Mouse (Mus musculus): ENCODE measurements around the gene Veph1.

The Veph1 gene

DNA sequence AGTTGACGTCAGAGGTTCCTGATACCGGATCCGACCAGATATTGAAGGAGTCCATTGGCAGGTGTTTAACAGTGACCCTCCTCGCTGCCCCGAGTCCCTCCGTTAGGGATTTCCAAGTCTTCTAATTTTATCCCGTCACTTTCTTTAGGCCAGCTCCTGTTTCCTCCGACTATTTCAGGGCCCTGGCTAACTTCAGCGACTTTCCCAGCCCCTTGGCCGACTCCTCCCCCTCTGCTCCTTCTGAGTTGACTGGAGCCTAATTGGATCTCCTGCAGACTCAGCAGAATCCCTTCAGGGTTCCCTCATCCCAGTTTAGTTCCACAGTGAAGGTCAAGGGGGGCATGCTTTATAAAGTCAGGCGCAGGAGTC lies 75.4 kb downstream of the Veph1 start:
- no peak for DNase-seq

DNA sequence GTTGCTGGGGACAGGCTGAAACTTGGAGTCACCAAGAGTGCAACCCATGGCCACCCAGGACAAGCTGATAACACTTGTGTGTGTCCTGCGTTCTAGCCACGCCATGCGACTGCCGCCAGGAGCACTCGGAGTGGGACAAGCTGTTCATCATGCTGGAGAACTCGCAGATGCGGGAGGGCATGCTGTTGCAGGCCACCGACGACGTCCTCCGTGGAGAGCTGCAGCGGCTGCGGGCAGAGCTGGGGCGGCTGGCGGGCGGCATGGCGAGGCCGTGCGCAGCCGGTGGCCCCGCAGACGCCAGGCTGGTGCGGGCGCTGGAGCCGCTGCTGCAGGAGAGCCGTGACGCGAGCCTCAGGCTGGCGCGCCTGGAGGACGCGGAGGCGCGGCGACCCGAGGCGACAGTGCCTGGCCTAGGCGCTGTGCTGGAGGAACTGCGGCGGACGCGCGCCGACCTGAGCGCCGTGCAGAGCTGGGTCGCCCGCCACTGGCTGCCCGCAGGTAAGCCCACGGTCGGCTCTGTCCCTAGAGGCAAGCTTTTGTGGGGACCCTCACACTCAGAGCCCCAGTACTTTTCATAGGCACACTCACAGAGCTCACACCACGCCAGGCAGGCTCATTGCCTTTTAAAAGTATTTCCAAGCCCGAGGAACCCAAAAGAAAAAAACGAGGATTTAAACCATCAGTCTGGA lies 75.9 kb downstream of the Veph1 start:
- no peak for DNase-seq

DNA sequence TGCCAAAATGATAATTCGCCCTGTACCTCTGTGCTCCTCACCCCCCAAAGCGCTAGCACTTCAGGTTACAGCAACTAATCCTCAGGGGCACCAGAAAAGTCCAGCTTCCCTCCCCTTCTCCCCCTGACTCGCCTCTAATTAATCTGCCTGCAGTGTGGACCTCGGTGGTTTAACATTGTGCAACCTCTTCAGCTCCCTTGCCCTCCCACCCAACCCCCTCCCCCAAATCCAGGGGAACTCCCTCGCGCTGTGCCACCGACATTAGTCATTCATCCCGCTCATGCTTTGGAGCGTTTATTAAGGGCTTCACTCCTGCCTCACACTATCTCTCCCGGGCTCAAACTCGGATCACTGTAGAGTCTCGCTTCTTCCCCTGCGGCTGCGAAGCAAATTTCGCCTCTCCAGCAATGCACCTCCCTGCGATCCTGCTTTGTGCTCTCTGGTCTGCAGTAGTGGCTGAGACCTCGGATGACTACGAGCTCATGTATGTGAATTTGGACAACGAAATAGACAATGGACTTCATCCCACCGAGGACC lies 76.9 kb downstream of the Veph1 start, which contains the start of gene Ptx3:
Ptx3 (plus strand) TSS at position 256 of the 537 bp plus-strand sequence.
- DNase-seq, result no peak

DNA sequence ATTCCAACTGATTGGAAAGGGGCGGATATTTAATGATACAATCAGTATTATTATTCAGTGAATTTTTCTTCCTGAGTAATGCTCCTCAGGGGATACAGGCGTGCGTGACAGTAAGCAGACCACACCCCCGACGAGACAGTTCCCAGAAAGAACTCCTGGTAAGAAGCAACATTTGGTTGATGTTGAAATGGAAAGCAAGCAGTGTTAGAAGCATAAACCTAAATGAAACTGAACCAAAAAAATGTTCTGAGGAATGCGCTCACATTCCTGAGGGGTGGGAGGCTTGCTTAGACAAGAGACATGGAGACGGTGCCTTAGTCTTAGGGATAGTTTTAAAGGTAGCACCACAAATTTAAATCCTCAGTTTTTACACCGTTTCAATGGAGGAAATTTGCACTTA lies 80.9 kb downstream of the Veph1 start:
- no peak for DNase-seq

DNA sequence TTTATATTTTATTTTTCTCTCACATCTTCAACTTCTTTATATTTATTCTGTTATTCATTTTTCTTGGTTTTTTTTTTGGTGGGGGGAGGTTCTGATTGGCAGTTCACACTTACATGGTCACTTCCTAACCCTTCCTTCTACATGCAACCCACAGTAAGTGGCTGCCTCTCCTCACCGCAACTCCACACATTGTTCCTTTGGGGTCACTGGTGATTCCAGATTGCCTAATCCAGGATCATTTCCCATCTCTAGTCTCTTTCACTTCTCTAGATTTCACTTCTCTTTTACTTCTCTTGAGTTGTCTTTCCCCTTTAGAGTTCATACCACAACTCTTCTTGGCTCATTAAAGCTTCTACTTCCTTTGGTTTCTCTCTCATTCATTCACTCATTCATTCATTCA lies 83.1 kb downstream of the Veph1 start:
- DNase-seq, result no peak

DNA sequence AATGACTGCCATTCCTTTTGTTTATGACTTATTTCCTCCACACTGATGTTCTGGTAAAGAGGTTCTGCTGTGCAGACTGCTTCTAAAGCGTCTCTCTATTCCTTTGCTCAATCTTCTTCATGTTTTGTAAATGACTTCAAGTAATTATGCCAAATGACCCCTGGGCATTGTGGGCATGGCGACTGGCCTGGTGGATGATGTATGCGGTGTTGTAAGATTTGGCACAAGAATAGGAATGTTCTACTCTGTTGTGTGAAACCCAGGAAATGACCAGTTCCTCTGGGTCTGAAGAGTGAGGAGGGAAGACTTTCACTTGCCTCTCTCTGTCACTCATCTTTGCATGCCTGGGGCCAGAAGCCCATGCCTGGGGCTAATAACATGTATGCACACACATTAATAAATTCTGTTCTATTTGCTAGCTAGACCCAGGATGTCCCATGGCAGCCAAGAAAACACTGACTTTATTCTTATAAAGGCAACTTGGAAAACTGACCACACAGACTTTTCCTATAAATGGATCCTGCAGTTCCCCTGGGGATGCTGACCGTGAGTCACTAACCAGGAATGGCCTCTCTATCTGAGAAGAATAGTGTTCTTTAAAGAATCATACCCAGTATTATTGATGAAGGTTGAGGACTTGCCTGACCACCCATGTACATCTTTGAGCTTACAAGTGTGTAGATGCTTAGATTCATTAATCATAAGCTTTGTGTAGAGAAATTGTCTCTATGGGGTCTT lies 87.6 kb downstream of the Veph1 start:
- no peak for DNase-seq

DNA sequence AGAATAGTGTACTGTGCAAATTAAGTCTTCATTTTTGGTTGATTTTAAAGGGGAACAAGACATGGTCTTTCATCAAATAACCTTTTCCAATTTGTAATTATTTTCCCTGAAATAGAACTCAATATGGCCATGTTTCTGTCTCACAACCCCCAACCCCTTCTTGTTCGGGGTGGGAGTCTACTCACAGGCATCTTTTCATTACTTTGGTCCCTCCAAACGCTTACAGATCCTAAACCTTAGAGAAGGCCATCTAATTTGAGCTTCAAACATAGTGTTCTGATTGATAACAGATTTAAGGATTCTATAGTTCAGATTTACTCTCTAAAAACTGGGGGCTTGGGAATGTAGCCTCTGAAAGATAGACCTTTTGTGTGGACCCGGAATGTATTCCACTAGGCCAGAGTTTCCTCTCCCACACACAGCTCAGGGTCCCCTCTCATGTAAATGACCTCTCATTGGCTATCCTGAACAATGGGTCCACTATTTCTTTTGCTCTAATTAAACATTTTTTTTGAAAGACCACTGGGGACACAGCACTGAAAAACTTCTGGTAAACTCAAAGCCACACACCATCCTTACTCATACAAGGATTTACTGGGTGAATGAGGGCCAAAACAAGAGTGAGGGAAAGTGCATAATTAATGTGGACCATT lies 102.6 kb downstream of the Veph1 start:
- DNase-seq, result no peak

DNA sequence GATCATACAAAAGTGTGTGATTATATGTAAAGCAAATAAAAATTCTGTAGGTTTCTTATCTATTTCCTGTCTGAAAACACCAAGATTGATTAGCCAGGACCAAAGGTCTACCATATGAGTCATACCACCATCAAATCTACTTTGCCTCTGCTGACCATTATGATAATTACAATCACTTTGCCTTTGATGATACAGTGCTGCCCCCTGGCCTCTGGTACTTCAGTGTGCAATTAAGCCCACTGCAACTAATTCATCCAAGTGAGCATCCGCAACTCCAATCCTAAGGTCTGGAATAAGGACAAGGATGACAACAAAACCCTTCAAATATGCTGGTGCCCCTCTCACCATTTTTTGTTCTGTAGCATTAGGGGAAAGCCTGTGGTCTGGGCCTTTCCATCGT lies 117.0 kb downstream of the Veph1 start:
- no peak for DNase-seq

DNA sequence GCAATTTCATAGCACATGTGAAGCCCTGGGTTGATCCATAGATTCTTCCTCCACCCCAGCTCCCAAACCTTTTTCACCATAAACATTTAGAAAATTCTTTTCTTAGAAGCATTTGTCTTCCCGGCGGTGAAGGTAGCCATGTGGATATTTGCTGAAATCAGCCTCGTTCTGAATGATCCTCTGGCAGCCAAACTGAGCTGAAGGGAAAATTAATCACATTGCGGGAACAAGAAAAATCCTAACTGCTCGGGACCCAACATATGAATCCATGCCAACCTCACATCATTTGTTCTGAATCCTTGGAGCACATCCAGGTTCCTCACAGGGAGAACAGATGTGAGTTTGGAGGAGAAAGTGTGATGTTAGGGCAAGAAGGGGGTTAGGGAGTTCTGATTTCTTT lies 123.7 kb downstream of the Veph1 start:
- DNase-seq, result no peak

DNA sequence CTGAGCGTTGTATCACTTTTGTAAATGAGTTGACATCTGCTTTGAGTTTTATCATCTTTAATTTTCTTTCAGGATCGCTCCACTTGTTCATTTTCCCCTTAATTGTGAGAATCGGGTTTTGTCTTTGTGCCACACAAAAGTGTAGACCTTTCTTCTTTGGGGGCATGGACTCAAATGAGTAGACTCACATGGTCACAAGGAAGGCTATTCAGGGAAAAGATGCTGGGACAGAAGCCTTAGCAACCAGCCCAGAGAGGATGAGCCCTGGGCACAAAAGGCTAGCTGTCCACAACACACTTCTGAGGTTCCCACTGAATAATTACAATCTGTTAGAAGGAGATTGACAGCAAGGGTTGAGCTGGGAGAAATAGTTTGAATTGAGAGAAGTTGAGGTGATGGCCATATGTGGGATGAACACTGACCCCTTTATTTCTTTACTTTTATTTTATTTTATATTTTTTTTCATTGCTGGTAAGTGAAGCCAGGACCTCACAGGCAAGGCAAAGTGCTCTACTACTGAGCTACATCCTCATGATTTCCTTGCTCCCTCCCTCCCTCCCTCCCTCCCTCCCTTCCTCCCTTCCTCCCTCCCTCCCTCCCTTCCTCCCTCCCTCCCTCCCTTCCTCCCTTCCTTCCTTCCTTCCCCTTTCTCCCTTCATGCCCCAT lies 126.6 kb downstream of the Veph1 start:
- DNase-seq, result no peak

DNA sequence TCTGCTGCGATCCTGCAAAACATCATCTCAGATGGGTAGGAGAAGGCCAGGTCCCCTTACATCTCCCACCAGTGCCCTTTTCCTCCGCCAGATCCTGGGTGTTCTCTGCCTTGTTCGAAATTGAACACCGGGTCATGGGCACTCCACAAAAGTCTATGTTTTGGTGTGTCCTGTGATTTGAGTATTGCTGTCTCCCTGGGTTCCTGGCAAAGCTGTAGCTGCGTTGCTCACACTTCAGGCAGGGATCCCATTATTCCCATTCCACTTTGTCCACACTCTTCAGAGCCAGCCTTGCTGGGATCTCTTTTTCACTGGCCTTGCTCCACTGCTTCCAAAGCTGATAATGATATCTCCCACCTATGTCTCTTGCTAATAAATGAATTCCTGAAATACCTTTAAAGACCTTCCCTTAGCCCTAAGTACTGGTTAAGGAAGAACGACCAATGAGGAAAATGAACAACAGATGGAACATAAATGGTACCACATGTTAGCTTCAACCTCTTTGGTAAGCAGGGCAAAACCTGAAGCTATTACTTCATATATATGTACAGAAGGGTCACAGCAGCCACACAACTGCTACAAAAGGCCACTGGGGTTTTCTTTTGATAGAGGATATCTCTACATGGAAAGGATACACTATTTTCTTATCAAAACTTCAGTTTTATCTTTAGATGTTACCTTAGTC lies 129.9 kb downstream of the Veph1 start:
- DNase-seq, result no peak

DNA sequence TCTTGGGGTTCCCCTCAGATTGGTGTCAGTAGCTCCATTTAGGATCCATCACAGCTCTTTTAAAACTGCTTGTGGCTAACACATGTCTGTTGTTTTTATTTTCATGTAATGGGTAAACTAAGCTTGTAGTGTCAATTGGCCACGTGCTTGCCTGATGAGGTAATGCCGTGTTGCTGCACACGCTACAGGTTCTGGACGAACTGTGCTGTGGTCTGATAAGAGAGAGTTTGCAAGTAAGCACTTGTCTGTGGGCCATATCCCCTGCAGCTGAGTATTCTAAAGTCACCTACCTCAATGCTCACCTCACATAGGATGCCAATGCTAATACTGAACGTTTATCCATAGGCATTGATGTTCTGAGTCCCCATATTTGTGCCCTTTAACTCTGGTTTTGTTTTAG lies 131.6 kb downstream of the Veph1 start:
- no peak for DNase-seq

DNA sequence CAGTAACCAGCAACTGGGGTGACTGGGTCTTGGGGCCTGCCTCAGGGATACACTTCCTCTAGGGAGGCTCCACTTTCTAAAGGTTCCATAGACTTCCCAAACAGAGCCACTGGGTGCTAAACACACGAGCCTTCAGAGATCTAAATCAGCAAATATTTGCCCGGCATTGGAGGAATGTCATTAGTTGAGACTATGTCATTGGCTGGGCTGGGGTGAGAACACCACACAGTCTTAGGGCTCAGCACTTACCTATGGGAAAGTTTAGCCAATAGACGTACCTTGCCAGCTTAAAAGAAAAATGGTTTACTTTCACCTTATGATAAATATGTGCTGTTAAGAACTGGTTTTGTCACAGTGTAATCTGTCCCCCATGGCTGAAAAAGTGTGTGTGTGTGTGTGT lies 132.1 kb downstream of the Veph1 start:
- no peak for DNase-seq

DNA sequence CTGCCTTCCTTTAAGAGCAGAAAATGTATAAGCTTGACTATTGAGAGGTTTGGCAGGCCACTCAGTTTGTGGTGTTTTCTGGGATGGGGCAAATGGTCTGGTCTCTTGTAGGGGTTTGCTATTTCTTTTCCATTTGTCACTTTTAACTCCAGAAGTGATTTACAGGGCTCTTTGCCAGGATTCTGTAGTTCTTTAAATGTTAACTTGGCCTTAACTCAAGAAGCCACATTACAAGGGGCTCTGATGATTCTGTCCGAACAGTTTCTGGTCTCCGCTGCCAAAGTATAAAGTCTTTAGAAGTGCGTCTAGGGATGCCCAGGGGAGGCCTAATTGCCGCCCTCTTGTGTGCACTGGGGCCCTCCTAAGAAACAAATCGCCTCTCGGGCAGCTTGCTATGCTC lies 134.0 kb downstream of the Veph1 start:
- DNase-seq, result no peak

DNA sequence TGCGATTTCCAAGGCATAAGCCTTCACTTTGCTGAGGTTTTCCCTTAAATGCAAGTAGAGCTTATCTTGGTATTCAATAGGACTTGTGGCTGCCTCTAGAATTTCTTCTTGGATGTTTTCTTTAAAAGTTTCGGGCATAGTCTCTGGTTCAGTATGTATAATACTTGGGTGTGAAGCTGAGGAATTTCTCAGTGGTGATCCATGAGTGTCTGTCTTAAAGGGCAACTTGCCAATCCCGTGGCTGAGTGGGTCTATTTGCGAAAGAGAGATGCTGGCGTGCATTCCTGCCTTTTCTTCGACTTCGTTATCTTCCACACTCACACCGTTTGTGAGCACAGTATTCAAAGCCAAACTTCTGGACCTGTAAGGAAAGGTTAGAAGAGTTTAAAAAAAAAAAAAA lies 138.7 kb downstream of the Veph1 start:
- no peak for DNase-seq

DNA sequence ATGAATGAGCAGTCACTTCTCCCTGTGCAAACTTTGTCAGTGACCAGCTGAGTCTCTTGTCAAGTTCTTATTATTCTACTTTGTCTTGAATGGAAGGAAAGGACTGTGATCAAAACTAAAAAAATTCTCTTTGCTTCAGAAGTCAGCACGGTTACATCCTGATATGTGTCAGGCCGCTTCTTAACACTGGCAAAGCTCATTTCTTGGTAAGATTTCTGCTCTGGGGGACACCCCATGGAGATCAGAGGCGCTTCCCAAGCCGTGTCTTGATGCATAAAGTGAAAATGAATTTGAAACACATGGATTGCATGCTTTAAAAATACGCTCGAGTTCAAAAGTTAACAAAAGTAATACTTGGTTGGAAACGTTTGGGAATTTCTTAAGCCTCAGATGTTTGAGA lies 159.0 kb downstream of the Veph1 start:
- no peak for DNase-seq

DNA sequence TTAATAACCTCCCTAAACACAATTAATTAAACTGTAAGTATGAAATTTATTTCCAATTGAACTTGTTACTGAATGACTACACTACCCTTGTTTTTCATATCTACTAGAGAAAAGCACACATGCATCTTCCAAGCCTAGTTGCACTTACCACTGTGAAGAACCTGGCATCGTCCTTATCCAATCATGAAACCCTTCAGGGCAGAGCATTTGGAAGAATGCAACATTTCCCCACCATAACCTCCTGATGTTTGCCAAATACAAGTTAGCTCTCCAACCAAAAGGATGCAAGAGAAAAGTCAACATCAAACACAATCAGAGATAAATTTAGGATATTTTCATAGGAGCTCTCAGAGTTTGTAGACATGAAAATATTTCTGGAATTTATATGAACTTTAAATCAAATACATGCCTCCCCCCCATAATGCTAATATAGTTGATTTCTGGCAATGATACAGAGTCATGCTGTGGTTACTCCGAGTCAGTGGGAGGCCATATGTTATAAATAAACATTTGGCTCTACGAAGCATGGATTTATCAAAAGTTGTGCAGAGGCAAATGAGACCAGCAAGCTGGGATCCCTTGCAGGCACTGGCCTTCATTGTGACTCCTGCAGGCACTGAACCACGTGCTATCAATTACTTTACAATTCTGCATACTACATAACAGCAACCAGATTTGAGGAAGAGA lies 165.2 kb downstream of the Veph1 start:
- no peak for DNase-seq

DNA sequence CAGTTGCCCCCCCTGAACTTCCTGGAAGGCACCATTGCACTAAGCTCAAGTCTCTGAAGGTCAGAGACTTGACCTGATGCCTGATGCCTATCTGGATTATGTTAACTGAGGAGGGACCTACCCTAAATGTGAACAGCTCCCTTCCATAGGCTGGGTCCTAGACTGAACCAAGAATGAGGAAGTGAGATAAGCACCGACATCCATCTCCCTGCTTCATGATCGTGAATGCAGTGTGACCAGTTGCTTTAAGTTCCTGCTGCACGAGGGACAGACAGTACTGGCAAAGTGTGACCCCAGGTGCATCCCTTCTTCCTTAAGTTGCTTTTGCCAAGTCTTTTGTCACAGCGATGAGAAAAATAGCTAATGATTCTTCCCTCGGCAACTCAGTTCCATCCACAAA lies 166.9 kb downstream of the Veph1 start:
- no peak for DNase-seq

DNA sequence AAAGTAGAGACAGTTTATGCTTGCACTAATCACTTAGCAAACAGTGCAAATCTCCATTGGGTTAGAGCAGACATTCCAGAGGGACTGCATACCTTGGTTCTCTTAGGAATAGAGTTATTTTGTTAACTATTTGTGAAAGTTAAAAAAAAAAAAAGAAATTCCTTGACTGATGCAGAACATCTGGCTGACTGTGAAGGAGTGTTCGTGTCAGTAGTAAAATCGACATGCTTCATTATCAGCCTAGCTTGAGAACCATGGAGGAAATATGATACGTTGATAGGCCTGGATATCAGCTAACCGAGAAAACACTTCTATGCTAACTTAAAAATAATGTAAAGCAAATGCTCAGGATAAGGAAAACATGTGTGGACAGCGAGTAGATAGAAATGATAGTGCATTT lies 191.1 kb downstream of the Veph1 start:
- DNase-seq, result no peak

DNA sequence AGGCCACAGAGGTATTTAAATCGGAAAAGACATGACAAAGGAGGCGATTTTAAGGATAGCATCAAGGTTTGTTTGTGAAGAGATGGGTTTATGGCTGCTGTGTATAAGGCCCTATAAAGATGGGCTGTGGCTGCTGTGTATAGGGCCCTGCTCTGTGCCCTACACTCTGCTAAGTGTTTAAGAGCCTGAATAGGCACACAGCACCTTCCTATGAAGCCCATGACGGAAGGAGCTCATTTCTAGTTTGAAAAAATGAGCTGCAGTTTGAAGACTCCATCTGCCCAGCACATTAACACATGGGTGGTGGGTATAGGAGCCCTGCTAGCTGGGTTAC lies 194.1 kb downstream of the Veph1 start:
- no peak for DNase-seq

DNA sequence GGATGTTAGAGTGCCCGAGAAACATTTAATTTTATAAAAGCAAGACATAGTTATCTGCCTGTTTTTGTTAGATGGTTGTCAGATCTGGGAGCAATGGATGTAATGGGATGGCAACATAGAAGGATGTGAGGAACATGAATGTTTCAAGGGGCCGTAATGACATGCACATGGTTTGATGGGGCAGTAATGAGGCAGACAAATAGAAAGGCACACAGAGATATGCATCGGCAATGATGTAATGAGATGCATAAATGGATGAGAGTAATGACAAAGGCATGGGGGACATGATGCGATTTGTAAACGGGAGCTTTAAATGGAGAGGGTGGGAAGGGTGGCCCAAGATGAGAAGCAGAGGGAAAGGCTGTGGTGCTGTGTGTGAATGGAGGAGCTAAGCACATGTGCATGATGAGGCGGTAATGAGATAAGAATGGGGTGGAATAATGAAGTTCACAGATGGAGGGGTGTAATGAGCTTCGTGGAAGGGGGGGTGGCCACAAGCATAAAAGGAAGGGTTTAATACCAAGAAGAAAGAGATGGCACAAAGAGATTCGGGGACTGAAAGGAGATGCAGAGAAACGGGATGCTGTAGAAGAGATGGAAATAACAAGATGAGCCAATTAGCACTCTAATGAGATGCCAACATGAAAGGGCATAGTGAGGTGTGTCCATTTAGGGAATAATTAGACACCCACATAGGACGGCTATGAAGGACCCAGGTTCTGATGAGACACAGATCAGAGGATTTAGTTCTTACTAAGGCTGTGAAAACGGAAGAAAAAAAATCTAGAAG lies 194.6 kb downstream of the Veph1 start:
- no peak for DNase-seq

DNA sequence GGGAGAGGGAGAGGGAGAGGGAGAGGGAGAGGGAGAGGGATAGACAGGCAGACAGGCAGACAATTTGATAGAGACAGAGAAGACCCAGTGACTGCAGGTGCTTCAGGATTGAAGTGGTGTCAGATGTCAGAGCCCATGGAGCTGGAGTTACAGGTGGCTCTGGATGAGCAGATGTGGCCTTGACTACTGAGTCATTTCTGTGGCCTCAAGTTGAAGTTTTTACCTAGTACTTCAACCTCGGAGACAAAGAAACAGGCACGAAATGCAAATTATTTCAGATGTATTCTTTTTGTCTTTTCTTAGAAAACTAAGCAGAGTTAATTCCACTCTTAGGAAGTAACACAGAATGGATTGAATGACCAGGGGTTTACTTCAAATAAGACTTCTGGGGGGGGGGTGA lies 195.6 kb downstream of the Veph1 start:
- DNase-seq, result no peak
